Mouse (Mus musculus) heart, embryonic 16.5 days (tissue): Measurements from ENCODE around the gene Agpat1. TPM values are rescaled to one million over a fixed set of nuclear protein-coding genes. Genes with fewer than 3 reads are reported as not detected.

Experiments used
- ATAC-seq: fragments of 200-750 bp; cut with Nextera tagmentation; replicated peaks from 2 replicates; pipeline ENCODE4 v1.8.0; 2017; ENCODE audit warnings: moderate number of reproducible peaks; ENCODE audit not compliant: insufficient read depth, low FRiP score; ENCODE audit errors: extremely low read depth
- H3K27ac ChIP-seq: fragments of 300-500 bp; sonication (generic); 2 replicates; pipeline ENCODE4 v1.5.1; 2014; ENCODE audit warnings: mild to moderate bottlenecking, low read length, control low read depth, moderate library complexity
- H3K27me3 ChIP-seq: fragments of 300-500 bp; sonication (generic); 2 replicates; pipeline ENCODE4 v1.6.1; 2014; ENCODE audit warnings: low read length, mixed read lengths; ENCODE audit not compliant: control insufficient read depth, insufficient read depth
- H3K36me3 ChIP-seq: fragments of 300-500 bp; sonication (generic); 2 replicates; pipeline ENCODE4 v1.6.1; 2014; ENCODE audit not compliant: control insufficient read depth, insufficient read depth
- H3K4me1 ChIP-seq: fragments of 300-500 bp; sonication (generic); 2 replicates; pipeline ENCODE4 v1.6.1; 2014; ENCODE audit warnings: low read length, mixed read lengths; ENCODE audit not compliant: control insufficient read depth, insufficient read depth
- H3K4me2 ChIP-seq: fragments of 300-500 bp; sonication (generic); 2 replicates; pipeline ENCODE4 v1.6.1; 2014; ENCODE audit warnings: low read depth, mild to moderate bottlenecking, control low read depth, low read length
- H3K4me3 ChIP-seq: fragments of 300-500 bp; sonication (generic); 2 replicates; pipeline ENCODE4 v1.5.1; 2014; ENCODE audit warnings: mild to moderate bottlenecking, control low read depth, low read length
- H3K9ac ChIP-seq: fragments of 300-500 bp; sonication (generic); 2 replicates; pipeline ENCODE4 v1.6.1; 2014; ENCODE audit warnings: low read length, control low read depth
- H3K9me3 ChIP-seq: fragments of 300-500 bp; sonication (generic); replicated peaks from 2 replicates; pipeline ENCODE4 v1.6.1; 2016; ENCODE audit warnings: low read length; ENCODE audit not compliant: control insufficient read depth
- WGBS: fragments of 180-500 bp; shearing (Covaris S2); extraction: QIAGEN DNeasy Blood & Tissue Kit; methylation state at CpG from one replicate; pipeline ENCODE4 v1.1.7; 2014; 5-methylcytosine and 5-hydroxymethylcytosine counted together
- polyA plus RNA-seq: library from polyadenylated mRNA; unstranded; fragments of >200 nt; fragmentation: Nextera tagmentation; extraction: Ambion mirVana; gene quantifications from 2 replicates; pipeline ENCODE4 v1.2.1, GENCODE M21; 2015

The Agpat1 gene
- polyA plus RNA-seq, 1 experiment from 2014 or later, result 47.9 TPM

DNA sequence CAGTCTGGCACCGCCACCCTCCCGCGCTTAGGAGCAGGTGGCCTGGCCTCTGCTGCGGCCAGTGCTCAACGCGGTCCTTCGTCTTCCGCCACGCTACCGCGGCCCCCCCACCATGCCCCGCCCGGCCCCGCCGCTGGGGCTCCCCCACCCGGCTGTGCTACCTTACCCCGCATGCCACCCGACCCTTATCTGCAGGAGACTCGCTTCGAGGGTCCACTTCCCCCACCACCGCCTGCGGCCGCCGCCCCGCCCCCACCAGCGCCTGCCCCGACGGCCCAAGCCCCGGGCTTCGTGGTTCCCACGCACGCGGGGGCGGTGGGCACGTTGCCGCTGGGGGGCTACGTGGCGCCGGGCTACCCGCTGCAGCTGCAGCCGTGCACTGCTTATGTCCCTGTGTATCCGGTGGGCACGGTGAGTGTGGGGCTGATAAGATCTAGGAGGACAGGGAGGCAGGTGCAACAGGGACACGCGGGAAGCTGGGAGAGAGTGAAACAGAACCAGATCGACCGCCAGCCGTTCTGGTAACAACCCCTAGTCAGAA, 26.8 kb downstream of the Agpat1 start:
- no peaks in the 10 kb centered on the region for H3K36me3 ChIP-seq
- 3% methylated on average over 48 of the region's 48 CpGs for WGBS
- ATAC-seq, result no peak
- peaks cover 28% of the 10 kb centered on the region for H3K4me1 ChIP-seq
- peaks cover 31% of the 10 kb centered on the region for H3K27me3 ChIP-seq
- no peaks in the 10 kb centered on the region for H3K9me3 ChIP-seq
- H3K27ac ChIP-seq, result no peak overlapping the region; the same call in 1 of the 2 replicates
- peak overlapping the region; percentile 78 for H3K4me2 ChIP-seq
- peak overlapping the region; percentile 47 for H3K4me3 ChIP-seq
- H3K9ac ChIP-seq, result peak overlapping the region; percentile 53

- Histone ChIP-seq H3K27ac (peak overlapping the region; percentile 41; the same call in 1 of the 2 replicates), H3K4me3 (peak overlapping the region; percentile 47), H3K9me3 (no peaks in the 10 kb centered on the region), H3K4me2 (peak overlapping the region; percentile 78), H3K27me3 (peaks cover 31% of the 10 kb centered on the region), H3K36me3 (no peaks in the 10 kb centered on the region), H3K9ac (peak overlapping the region; percentile 59), H3K4me1 (peaks cover 21% of the 10 kb centered on the region)
- WGBS, result 7% methylated on average over 12 of the region's 12 CpGs
- ATAC-seq, result no peak
Observed at GRCm38 (mm10) chr17:34631647-34632046, 27.6 kb downstream of the Agpat1 start.

GRCm38 (mm10) chr17:34632261-34632691, 28.2 kb downstream of the Agpat1 start:
- Histone ChIP-seq H3K9me3 (no peaks in the 10 kb centered on the region), H3K27me3 (peaks cover 31% of the 10 kb centered on the region), H3K4me1 (peaks cover 20% of the 10 kb centered on the region), H3K4me2 (peak overlapping the region; percentile 78), H3K36me3 (no peaks in the 10 kb centered on the region), H3K27ac (peak overlapping the region; percentile 22; the same call in 1 of the 2 replicates), H3K4me3 (peak overlapping the region; percentile 47), H3K9ac (peak overlapping the region; percentile 59)
- 2% methylated on average over 26 of the region's 26 CpGs for WGBS
- 0 out of 2 replicates have a peak, but pooled peaks have one; percentile 8 for ATAC-seq

GRCm38 (mm10) chr17:34635671-34636070, 31.6 kb downstream of the Agpat1 start:
- H3K4me3 ChIP-seq, result no peak overlapping the region
- peaks cover 10% of the 10 kb centered on the region for H3K4me1 ChIP-seq
- H3K4me2 ChIP-seq, result no peak overlapping the region
- no peak overlapping the region for H3K9ac ChIP-seq
- H3K9me3 ChIP-seq, result no peaks in the 10 kb centered on the region; the same call in 1 of the 2 replicates
- WGBS, result 59% methylated on average over 2 of the region's 2 CpGs
- H3K36me3 ChIP-seq, result no peaks in the 10 kb centered on the region
- ATAC-seq, result no peak
- H3K27me3 ChIP-seq, result peaks cover 22% of the 10 kb centered on the region
- H3K27ac ChIP-seq, result no peak overlapping the region

- no peak overlapping the region for H3K4me2 ChIP-seq
- H3K27me3 ChIP-seq, result peaks cover 9% of the 10 kb centered on the region
- H3K27ac ChIP-seq, result no peak overlapping the region
- 53% methylated on average over 3 of the region's 3 CpGs for WGBS
- H3K4me1 ChIP-seq, result peaks cover 10% of the 10 kb centered on the region; the same call in 1 of the 2 replicates
- no peak for ATAC-seq
- no peaks in the 10 kb centered on the region; the same call in 1 of the 2 replicates for H3K9me3 ChIP-seq
- H3K9ac ChIP-seq, result no peak overlapping the region
- H3K4me3 ChIP-seq, result no peak overlapping the region
- no peaks in the 10 kb centered on the region for H3K36me3 ChIP-seq
Observed at GRCm38 (mm10) chr17:34637459-34637858, 33.4 kb downstream of the Agpat1 start.

- no peak for ATAC-seq
- Histone ChIP-seq H3K4me1 (peaks cover 10% of the 10 kb centered on the region; the same call in 1 of the 2 replicates), H3K4me3 (no peak overlapping the region), H3K27ac (no peak overlapping the region; the same call in 1 of the 2 replicates), H3K27me3 (no peaks in the 10 kb centered on the region), H3K4me2 (no peak overlapping the region), H3K9ac (no peak overlapping the region), H3K9me3 (no peaks in the 10 kb centered on the region; the same call in 1 of the 2 replicates), H3K36me3 (no peaks in the 10 kb centered on the region)
- WGBS, result 81% methylated on average over 7 of the region's 7 CpGs
Observed at GRCm38 (mm10) chr17:34639461-34640255, 35.6 kb downstream of the Agpat1 start.

DNA sequence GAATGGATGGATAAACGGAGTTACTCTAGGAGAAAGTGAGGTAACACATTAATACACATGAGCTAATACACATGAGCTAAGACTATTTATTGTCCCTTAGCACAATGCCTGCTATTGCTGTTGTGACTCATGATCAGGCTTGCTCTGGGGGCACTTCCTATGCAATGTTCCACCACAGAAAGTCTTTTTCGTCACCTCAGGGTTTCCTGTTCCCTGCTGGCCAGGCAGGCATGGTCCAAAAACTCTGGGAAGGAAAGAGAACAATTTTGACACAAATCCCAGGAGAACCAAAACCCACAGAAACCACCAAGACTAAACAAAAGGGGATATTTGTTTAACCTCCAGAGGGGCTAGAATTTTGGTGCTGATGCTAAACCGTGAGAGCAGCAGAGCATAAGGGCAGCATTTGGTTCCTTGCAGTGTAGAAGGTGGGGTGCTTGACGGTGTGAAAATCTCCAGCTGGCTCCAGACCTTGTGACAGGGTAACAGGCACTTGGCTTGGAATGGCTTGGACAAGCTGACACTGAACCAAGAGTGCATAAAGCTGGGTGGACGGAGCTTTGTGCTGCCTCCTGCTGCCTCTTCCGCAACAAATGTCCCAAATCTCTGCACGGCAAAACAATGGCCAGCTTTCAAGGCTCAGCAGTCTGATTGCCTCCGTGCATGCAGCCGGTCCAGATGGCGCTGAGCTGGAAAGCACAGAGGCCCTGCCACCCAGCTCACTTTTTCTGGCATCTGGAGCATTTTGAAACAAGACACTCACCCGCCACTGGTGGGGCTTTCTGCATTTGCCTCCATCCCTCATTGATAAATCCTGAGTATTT, 36.9 kb downstream of the Agpat1 start:
- peak; percentile 24; the same call in 1 of the 2 replicates for ATAC-seq
- Histone ChIP-seq H3K9me3 (no peaks in the 10 kb centered on the region; the same call in 1 of the 2 replicates), H3K27me3 (no peaks in the 10 kb centered on the region), H3K4me1 (peaks cover 17% of the 10 kb centered on the region), H3K27ac (peak overlapping the region; percentile 75), H3K4me2 (0 out of 2 replicates have a peak overlapping the region, but pooled peaks have one; percentile 1), H3K4me3 (no peak overlapping the region), H3K9ac (peak overlapping the region; percentile 33; the same call in 1 of the 2 replicates), H3K36me3 (no peaks in the 10 kb centered on the region)
- 18% methylated on average over 11 of the region's 11 CpGs for WGBS

GRCm38 (mm10) chr17:34641945-34642344, 37.9 kb downstream of the Agpat1 start:
- H3K4me1 ChIP-seq, result peaks cover 21% of the 10 kb centered on the region
- WGBS, result 73% methylated on average over 3 of the region's 3 CpGs
- H3K4me3 ChIP-seq, result no peak overlapping the region
- no peaks in the 10 kb centered on the region; the same call in 1 of the 2 replicates for H3K9me3 ChIP-seq
- no peak for ATAC-seq
- H3K27ac ChIP-seq, result no peak overlapping the region
- no peaks in the 10 kb centered on the region for H3K36me3 ChIP-seq
- H3K27me3 ChIP-seq, result no peaks in the 10 kb centered on the region
- H3K9ac ChIP-seq, result no peak overlapping the region
- H3K4me2 ChIP-seq, result no peak overlapping the region
